8 mouse cellular contexts compared by ENCODE assay signal in the genomic region with DNA sequence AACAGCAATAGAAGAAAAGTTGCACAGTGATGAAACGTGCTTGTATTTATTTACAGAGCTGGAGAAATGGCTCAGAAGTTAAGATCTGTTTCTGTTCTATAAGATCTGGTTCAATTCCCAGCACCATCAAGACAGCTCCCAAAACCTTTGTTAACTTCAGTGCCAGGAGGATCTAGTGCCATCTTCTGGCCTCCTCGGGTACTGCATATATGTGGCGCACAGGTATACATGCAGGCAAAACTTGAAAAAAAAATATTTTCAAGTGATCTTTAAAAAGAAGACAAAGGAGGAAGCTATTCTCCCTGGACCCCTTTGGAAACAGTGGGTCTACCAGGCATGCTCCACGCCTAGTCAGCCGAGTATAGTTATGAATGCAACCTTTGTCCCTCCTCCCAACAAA. TPM values are rescaled to one million over a fixed set of nuclear protein-coding genes. Genes with fewer than 3 reads are reported as not detected.
DNase-seq lines count a peak whose midpoint lies in the region; ATAC-seq and TF ChIP-seq lines count a peak whose summit lies in the region.
"Had no signal": no experiment of that assay in that cellular context is flagged by ENCODE, and none has a peak within 500 bp of the region (broad histone marks: within the 10 kb centered on the region; RNA-seq: fewer than 3 reads in every experiment).

No protein-coding gene starts in this region.

- peaks cover 3% of the 10 kb centered on the region; the same call in 1 of the 2 replicates for H3K4me1 ChIP-seq in kidney, adult 2 months (ENCODE audit: control insufficient read depth, insufficient read depth, low read length)
- peaks cover 10% of the 10 kb centered on the region; the same call in 1 of the 2 replicates for H3K4me1 ChIP-seq in kidney, embryonic 14.5 days (ENCODE audit: control insufficient read depth, insufficient read depth, low read length)
- peaks cover 5% of the 10 kb centered on the region for H3K4me1 ChIP-seq in ES-Bruce4 (ENCODE audit: control insufficient read depth, insufficient read depth, low read length)

- no peak for ATAC-seq in kidney, embryonic 14.5 days (ENCODE audit: low FRiP score, low TSS enrichment)

- H3K9ac ChIP-seq in kidney, embryonic 14.5 days (ENCODE audit: low read depth, low read length), result no peak overlapping the region
- no peak overlapping the region for H3K9ac ChIP-seq in ES-Bruce4 (ENCODE audit: low read depth, poor library complexity, severe bottlenecking)

- no peak overlapping the region for H3K27ac ChIP-seq in kidney, adult 2 months (ENCODE audit: insufficient read depth, low read depth, low read length)
- no peak overlapping the region for H3K27ac ChIP-seq in kidney, embryonic 14.5 days (ENCODE audit: low read depth, low read length)
- H3K27ac ChIP-seq in ES-Bruce4 (ENCODE audit: insufficient read depth, low read length), result no peak overlapping the region
- H3K27ac ChIP-seq: macrophage had no signal

- H3K4me3 ChIP-seq in kidney, adult 2 months (ENCODE audit: insufficient read depth, low read depth, low read length), result no peak overlapping the region
- H3K4me3 ChIP-seq in kidney, embryonic 14.5 days (ENCODE audit: low read length), result no peak overlapping the region
- H3K4me3 ChIP-seq in ES-Bruce4 (ENCODE audit: low read depth, low read length), result no peak overlapping the region

- TF ChIP-seq POLR2A in kidney, adult 2 months (IDR thresholded peaks at IDR 0.05; ENCODE audit: low read depth, low read length), result no peak
- no peak for TF ChIP-seq POLR2A in ES-Bruce4 (IDR thresholded peaks at IDR 0.05; ENCODE audit: insufficient read depth, low read length)

- H3K36me3 ChIP-seq in kidney, adult 2 months (ENCODE audit: control insufficient read depth, insufficient read depth, low read length), result no peaks in the 10 kb centered on the region
- no peaks in the 10 kb centered on the region for H3K36me3 ChIP-seq in kidney, embryonic 14.5 days (ENCODE audit: control insufficient read depth, insufficient read depth, low read length)
- H3K36me3 ChIP-seq in ES-Bruce4 (ENCODE audit: control insufficient read depth, insufficient read depth, low read length, poor library complexity, severe bottlenecking), result no peaks in the 10 kb centered on the region

- H3K27me3 ChIP-seq in kidney, adult 2 months (replicated peaks; ENCODE audit: control insufficient read depth, insufficient read depth, low read length), result no peaks in the 10 kb centered on the region
- no peaks in the 10 kb centered on the region for H3K27me3 ChIP-seq in kidney, embryonic 14.5 days (ENCODE audit: control insufficient read depth, insufficient read depth, low read length)
- no peaks in the 10 kb centered on the region for H3K27me3 ChIP-seq in ES-Bruce4 (ENCODE audit: control insufficient read depth, insufficient read depth, low read length, poor library complexity, severe bottlenecking)

- H3K4me2 ChIP-seq in kidney, embryonic 14.5 days (replicated peaks; ENCODE audit: low read depth, low read length), result no peak overlapping the region

- WGBS in kidney, adult 2 months, result 74% methylated on average over 5 of the region's 5 CpGs
- 75% methylated on average over 5 of the region's 5 CpGs for WGBS in kidney, embryonic 14.5 days

- intact Hi-C loops in heart, postnatal 36 days (cut with DNase I), result loop anchor here (2.0 to 5.0 kb wide), 2 partner anchors 32 to 225 kb away; no protein-coding TSS in a partner anchor

- no peak for TF ChIP-seq EP300 in ES-Bruce4 (IDR thresholded peaks at IDR 0.05; ENCODE audit: insufficient read depth, low read depth, low read length)

- peak; percentile 70 for TF ChIP-seq CTCF in kidney, adult 2 months (conservative IDR thresholded peaks at IDR 0.05; ENCODE audit: insufficient read depth, insufficient read length, low read depth, low read length)
- TF ChIP-seq CTCF in ES-Bruce4 (IDR thresholded peaks at IDR 0.05; ENCODE audit: low read depth, low read length), result peak; percentile 45

- DNase-seq in kidney, adult 2 months, result peak; percentile 73
- peak; percentile 76 for DNase-seq in adrenal gland, postnatal 14 days
- peak; percentile 56 to 75 for DNase-seq in heart, postnatal 36 days
- peak; percentile 59 for DNase-seq in naive thymus-derived CD4-positive, alpha-beta T cell, adult 2 months (ENCODE audit: low read depth)
- DNase-seq in frontal cortex, postnatal 36 days (ENCODE audit: low spot score in 2 of 2), result no peak

- peaks cover 5% of the 10 kb centered on the region for H3K9me3 ChIP-seq in kidney, embryonic 14.5 days (ENCODE audit: control insufficient read depth, low read length)
- H3K9me3 ChIP-seq in ES-Bruce4 (replicated peaks; ENCODE audit: control insufficient read depth, insufficient read depth, low read length, poor library complexity, severe bottlenecking), result 0 out of 2 replicates have a peak, but pooled peaks cover 2% of the 10 kb centered on the region

RNA-seq across cellular contexts. Expression of a gene that starts 0.9 kb away (rescaled TPM):
- polyA plus RNA-seq in kidney, adult 2 months (2012; rRNA removed), result 86.3 and 105 TPM in 2 replicates
- polyA plus RNA-seq in kidney, embryonic 14.5 days (2014; fragmentation: Nextera tagmentation; extraction: Ambion mirVana), result 19.3 and 24.2 TPM in 2 replicates
- 11.3 and 13.1 TPM in 2 replicates for polyA plus RNA-seq in ES-Bruce4 (2011; ENCODE audit: insufficient read depth, insufficient read length, low read depth, missing spikeins)
- 64.8 and 67.3 TPM in 2 replicates for total RNA-seq in adrenal gland, postnatal 14 days (2021)
- 10 to 100 TPM; 31.9 to 38.4 TPM for total RNA-seq in heart, postnatal 36 days (2021)

Comparison
In these comparisons a context has a peak if more than half of its experiments do, and no peak if none do; other contexts are left out.
1. DNase-seq: peak in kidney, adult 2 months (single experiment), adrenal gland, postnatal 14 days (single experiment), heart, postnatal 36 days (2 of 2) and naive thymus-derived CD4-positive, alpha-beta T cell, adult 2 months (single experiment); none in frontal cortex, postnatal 36 days (0 of 2).